Mouse (Mus musculus) ES-E14 (cell line): ENCODE measurements at regions not wholly inside any gene's neighbourhood (a gene's known extent, or its start where the extent isn't known, plus 50 kb on each side); places are given as distances from the start of the nearest gene placed in this dataset.

Experiments
- CHD2 ChIP-seq: IDR thresholded peaks from 2 replicates; pipeline ENCODE4 v1.6.1; 2014; ENCODE audit warnings: mild to moderate bottlenecking, low read depth, low read length, inconsistent platforms
- HCFC1 ChIP-seq: IDR thresholded peaks from 2 replicates; pipeline ENCODE4 v1.6.1; 2012; ENCODE audit warnings: low read length, inconsistent platforms, borderline replicate concordance; ENCODE audit not compliant: insufficient read depth
- MAFK ChIP-seq: IDR thresholded peaks from 2 replicates; pipeline ENCODE4 v1.6.1; 2014; ENCODE audit warnings: mild to moderate bottlenecking, low read depth, low read length, inconsistent platforms; ENCODE audit not compliant: insufficient read depth
- ZC3H11A ChIP-seq: IDR thresholded peaks from 2 replicates; pipeline ENCODE4 v1.6.1; 2012; ENCODE audit warnings: low read depth, mild to moderate bottlenecking, inconsistent platforms, low read length, borderline replicate concordance
- ZNF384 ChIP-seq: IDR thresholded peaks from 2 replicates; pipeline ENCODE4 v1.6.1; 2012; ENCODE audit warnings: low read depth, low read length, inconsistent platforms

GRCm38 (mm10) chr2:57527966-57528365 is 290.5 kb downstream of the Gpd2 start:
- TF ChIP-seq CHD2, result no peak
- TF ChIP-seq MAFK, result no peak
- no peak for TF ChIP-seq ZC3H11A
- no peak for TF ChIP-seq ZNF384
- TF ChIP-seq HCFC1, result no peak
